Mouse (Mus musculus): ENCODE measurements around the gene Fbxw8. TPM values are rescaled to one million over a fixed set of nuclear protein-coding genes. Genes with fewer than 3 reads are reported as not detected.

Fbxw8 gene
- total and polyA plus RNA-seq, 3 experiments = 26.1 to 34.0 (median 30.2) TPM

GRCm38 (mm10) chr5:118026343-118026742 is 128.9 kb downstream of the Fbxw8 start:
- H3K9me3 ChIP-seq (replicated peaks) = peaks cover 56% of the 10 kb centered on the region
- no peaks in the 10 kb centered on the region; the same call in 1 of the 2 replicates for H3K27me3 ChIP-seq (ENCODE audit: insufficient read depth, low read length)
- no peaks in the 10 kb centered on the region for H3K36me3 ChIP-seq (replicated peaks)
- ATAC-seq (ENCODE audit: extremely low read depth, insufficient number of reproducible peaks, low FRiP score, poor library complexity, severe bottlenecking) (no peak), DNase-seq (ENCODE audit: low spot score) (no peak)
- TF ChIP-seq POLR2AphosphoS5 (IDR thresholded peaks at IDR 0.05; ENCODE audit: insufficient replicate concordance, low read depth, low read length) (no peak), GATA2 (IDR thresholded peaks at IDR 0.05; ENCODE audit: borderline replicate concordance, low read depth, low read length) (no peak), TAL1 (conservative IDR thresholded peaks at IDR 0.05; ENCODE audit: low read depth, low read length) (no peak), CTCF (IDR thresholded peaks at IDR 0.05; ENCODE audit: low read depth, low read length) (no peak), GATA1 (IDR thresholded peaks at IDR 0.05; ENCODE audit: borderline replicate concordance, low read length) (no peak)
- no peak overlapping the region for H3K4me3 ChIP-seq (ENCODE audit: low read depth, low read length)
- no peaks in the 10 kb centered on the region; the same call in 1 of the 2 replicates for H3K4me1 ChIP-seq (ENCODE audit: insufficient read depth, low read depth, low read length)

- H3K4me1 ChIP-seq (ENCODE audit: insufficient read depth, low read depth, low read length) = no peaks in the 10 kb centered on the region; the same call in 1 of the 2 replicates
- H3K4me3 ChIP-seq (ENCODE audit: low read depth, low read length) = no peak overlapping the region
- no peaks in the 10 kb centered on the region; the same call in 1 of the 2 replicates for H3K27me3 ChIP-seq (ENCODE audit: insufficient read depth, low read length)
- ATAC-seq (ENCODE audit: extremely low read depth, insufficient number of reproducible peaks, low FRiP score, poor library complexity, severe bottlenecking) (no peak), DNase-seq (ENCODE audit: low spot score) (no peak)
- peaks cover 53% of the 10 kb centered on the region for H3K9me3 ChIP-seq (replicated peaks)
- no peaks in the 10 kb centered on the region for H3K36me3 ChIP-seq (replicated peaks)
- TF ChIP-seq CTCF (IDR thresholded peaks at IDR 0.05; ENCODE audit: low read depth, low read length) = no peak
- no peak for TF ChIP-seq GATA1 (IDR thresholded peaks at IDR 0.05; ENCODE audit: borderline replicate concordance, low read length)
- TF ChIP-seq POLR2AphosphoS5 (IDR thresholded peaks at IDR 0.05; ENCODE audit: insufficient replicate concordance, low read depth, low read length) = no peak
- TF ChIP-seq TAL1 (conservative IDR thresholded peaks at IDR 0.05; ENCODE audit: low read depth, low read length) = no peak
- no peak for TF ChIP-seq GATA2 (IDR thresholded peaks at IDR 0.05; ENCODE audit: borderline replicate concordance, low read depth, low read length)
These were observed 129.4 kb downstream of the Fbxw8 start for GRCm38 (mm10) chr5:118025880-118026279.

- no peak for DNase-seq (ENCODE audit: low spot score)
- H3K4me3 ChIP-seq (ENCODE audit: low read depth, low read length) = no peak overlapping the region
- TF ChIP-seq TAL1 (conservative IDR thresholded peaks at IDR 0.05; ENCODE audit: low read depth, low read length) (no peak), GATA1 (IDR thresholded peaks at IDR 0.05; ENCODE audit: borderline replicate concordance, low read length) (no peak), CTCF (IDR thresholded peaks at IDR 0.05; ENCODE audit: low read depth, low read length) (no peak), GATA2 (IDR thresholded peaks at IDR 0.05; ENCODE audit: borderline replicate concordance, low read depth, low read length) (no peak), POLR2AphosphoS5 (IDR thresholded peaks at IDR 0.05; ENCODE audit: insufficient replicate concordance, low read depth, low read length) (no peak)
- H3K27me3 ChIP-seq (ENCODE audit: insufficient read depth, low read length) = no peaks in the 10 kb centered on the region; the same call in 1 of the 2 replicates
- peaks cover 27% of the 10 kb centered on the region for H3K9me3 ChIP-seq (replicated peaks)
- ATAC-seq (ENCODE audit: extremely low read depth, insufficient number of reproducible peaks, low FRiP score, poor library complexity, severe bottlenecking) = no peak
- no peaks in the 10 kb centered on the region for H3K36me3 ChIP-seq (replicated peaks)
- H3K4me1 ChIP-seq (ENCODE audit: insufficient read depth, low read depth, low read length) = no peaks in the 10 kb centered on the region
These were observed 132.2 kb downstream of the Fbxw8 start for GRCm38 (mm10) chr5:118023053-118023452.

GRCm38 (mm10) chr5:118019905-118020304 is 135.4 kb downstream of the Fbxw8 start:
- Histone ChIP-seq H3K27me3 (ENCODE audit: insufficient read depth, low read length) (peaks cover 3% of the 10 kb centered on the region; the same call in 1 of the 2 replicates), H3K36me3 (replicated peaks) (no peaks in the 10 kb centered on the region), H3K9me3 (replicated peaks) (no peaks in the 10 kb centered on the region; the same call in 1 of the 2 replicates), H3K4me3 (ENCODE audit: low read depth, low read length) (no peak overlapping the region), H3K4me1 (ENCODE audit: insufficient read depth, low read depth, low read length) (no peaks in the 10 kb centered on the region)
- TF ChIP-seq TAL1 (conservative IDR thresholded peaks at IDR 0.05; ENCODE audit: low read depth, low read length) (no peak), GATA1 (IDR thresholded peaks at IDR 0.05; ENCODE audit: borderline replicate concordance, low read length) (no peak), GATA2 (IDR thresholded peaks at IDR 0.05; ENCODE audit: borderline replicate concordance, low read depth, low read length) (no peak), CTCF (IDR thresholded peaks at IDR 0.05; ENCODE audit: low read depth, low read length) (no peak)
- no peak for DNase-seq (ENCODE audit: low spot score)
- no peak for ATAC-seq (ENCODE audit: extremely low read depth, insufficient number of reproducible peaks, low FRiP score, poor library complexity, severe bottlenecking)

GRCm38 (mm10) chr5:118017527-118017926 is 137.7 kb downstream of the Fbxw8 start:
- Histone ChIP-seq H3K4me1 (ENCODE audit: insufficient read depth, low read depth, low read length) (no peaks in the 10 kb centered on the region), H3K36me3 (replicated peaks) (no peaks in the 10 kb centered on the region), H3K27me3 (ENCODE audit: insufficient read depth, low read length) (peaks cover 4% of the 10 kb centered on the region; the same call in 1 of the 2 replicates), H3K9me3 (replicated peaks) (no peaks in the 10 kb centered on the region), H3K4me3 (ENCODE audit: low read depth, low read length) (no peak overlapping the region)
- no peak for TF ChIP-seq TAL1 (conservative IDR thresholded peaks at IDR 0.05; ENCODE audit: low read depth, low read length)
- no peak for TF ChIP-seq POLR2AphosphoS5 (IDR thresholded peaks at IDR 0.05; ENCODE audit: insufficient replicate concordance, low read depth, low read length)
- TF ChIP-seq GATA2 (IDR thresholded peaks at IDR 0.05; ENCODE audit: borderline replicate concordance, low read depth, low read length) = no peak
- no peak for TF ChIP-seq GATA1 (IDR thresholded peaks at IDR 0.05; ENCODE audit: borderline replicate concordance, low read length)
- TF ChIP-seq CTCF (IDR thresholded peaks at IDR 0.05; ENCODE audit: low read depth, low read length) = no peak
- no peak for DNase-seq (ENCODE audit: low spot score)
- no peak for ATAC-seq (ENCODE audit: extremely low read depth, insufficient number of reproducible peaks, low FRiP score, poor library complexity, severe bottlenecking)

- ATAC-seq (ENCODE audit: extremely low read depth, insufficient number of reproducible peaks, low FRiP score, poor library complexity, severe bottlenecking) = no peak
- Histone ChIP-seq H3K4me3 (ENCODE audit: low read depth, low read length) (no peak overlapping the region), H3K36me3 (replicated peaks) (peaks cover 4% of the 10 kb centered on the region), H3K27me3 (ENCODE audit: insufficient read depth, low read length) (peaks cover 4% of the 10 kb centered on the region; the same call in 1 of the 2 replicates), H3K9me3 (replicated peaks) (no peaks in the 10 kb centered on the region), H3K4me1 (ENCODE audit: insufficient read depth, low read depth, low read length) (no peaks in the 10 kb centered on the region)
- no peak for TF ChIP-seq TAL1 (conservative IDR thresholded peaks at IDR 0.05; ENCODE audit: low read depth, low read length)
- TF ChIP-seq GATA1 (IDR thresholded peaks at IDR 0.05; ENCODE audit: borderline replicate concordance, low read length) = no peak
- TF ChIP-seq POLR2AphosphoS5 (IDR thresholded peaks at IDR 0.05; ENCODE audit: insufficient replicate concordance, low read depth, low read length) = no peak
- TF ChIP-seq CTCF (IDR thresholded peaks at IDR 0.05; ENCODE audit: low read depth, low read length) = no peak
- no peak for TF ChIP-seq GATA2 (IDR thresholded peaks at IDR 0.05; ENCODE audit: borderline replicate concordance, low read depth, low read length)
- no peak for DNase-seq (ENCODE audit: low spot score)
These were observed 139.6 kb downstream of the Fbxw8 start for GRCm38 (mm10) chr5:118015669-118016068.

Measured in G1E (cell line).